Mouse (Mus musculus) cerebellum, postnatal 36 days (tissue): ENCODE data around the gene Recql.
"Not testable (repeated sequence)": the region's sequence is repeated elsewhere in the genome, so short reads cannot be mapped to it uniquely, and the experiment has no call there.

Source experiments
- DNase-seq, 2 experiments: peaks; one replicate each; pipeline ENCODE4 v3.0.0; 2021 to 2022; ENCODE audit warnings: mixed read lengths in 2 of 2

Recql gene

GRCm38 (mm10) chr6:142363019-142363576 is 23.8 kb downstream of the Recql start:
- no peak for DNase-seq

GRCm38 (mm10) chr6:142362036-142362435 is 24.9 kb downstream of the Recql start:
- no peak for DNase-seq

GRCm38 (mm10) chr6:142357106-142357505 is 29.8 kb downstream of the Recql start:
- no peak for DNase-seq

- DNase-seq = not testable (repeated sequence)
Observed at GRCm38 (mm10) chr6:142352099-142352498, 34.8 kb downstream of the Recql start.

- DNase-seq = no peak
Observed at GRCm38 (mm10) chr6:142347431-142348385, 39.2 kb downstream of the Recql start.

GRCm38 (mm10) chr6:142346181-142347110 is 40.4 kb downstream of the Recql start:
- peak in 1 of 2 experiments; percentile 7 for DNase-seq

GRCm38 (mm10) chr6:142345440-142346038 is 41.3 kb downstream of the Recql start, which contains the start of gene Pyroxd1:
TSS of gene Pyroxd1 (plus strand) at chr6:142345654.
- DNase-seq = peak; percentile 84 to 87

- DNase-seq = peak; percentile 13 to 52
Observed at GRCm38 (mm10) chr6:142343561-142343960, 43.3 kb downstream of the Recql start.

GRCm38 (mm10) chr6:142339576-142339975 is 47.3 kb downstream of the Recql start:
- no peak for DNase-seq

- no peak for DNase-seq
Observed at GRCm38 (mm10) chr6:142338961-142339360, 47.9 kb downstream of the Recql start.

GRCm38 (mm10) chr6:142329201-142329600 is 57.7 kb downstream of the Recql start:
- DNase-seq = no peak

- no peak for DNase-seq
Observed at GRCm38 (mm10) chr6:142326598-142326997, 60.3 kb downstream of the Recql start.

GRCm38 (mm10) chr6:142322881-142323280 is 64.0 kb downstream of the Recql start, which contains the start of gene Slco1a5:
TSS of gene Slco1a5 (minus strand) at chr6:142322981.
- DNase-seq = no peak

GRCm38 (mm10) chr6:142317106-142317505 is 69.8 kb downstream of the Recql start:
- DNase-seq = no peak

GRCm38 (mm10) chr6:142314285-142314684 is 72.6 kb downstream of the Recql start:
- no peak for DNase-seq

- DNase-seq = no peak
Observed at GRCm38 (mm10) chr6:142305076-142305475, 81.8 kb downstream of the Recql start.
